Mouse (Mus musculus) c-Kit-positive CD71-positive TER-119-positive erythroid progenitor cells, embryonic 14.5 days (primary cell): Measurements from ENCODE around the gene Tango6.
A peak's percentile ranks its signal among the peaks of the same experiment; 100 is the strongest.
"Not testable (repeated sequence)": the region's sequence is repeated elsewhere in the genome, so short reads cannot be mapped to it uniquely, and the experiment has no call there.

ENCODE experiments used
- DNase-seq: peaks from one replicate; pipeline ENCODE4 v3.0.0-alpha.2; 2013; ENCODE audit warnings: low spot score

Tango6 gene

GRCm38 (mm10) chr8:106880121-106880707, 197.3 kb downstream of the Tango6 start:
- DNase-seq: no peak

DNA sequence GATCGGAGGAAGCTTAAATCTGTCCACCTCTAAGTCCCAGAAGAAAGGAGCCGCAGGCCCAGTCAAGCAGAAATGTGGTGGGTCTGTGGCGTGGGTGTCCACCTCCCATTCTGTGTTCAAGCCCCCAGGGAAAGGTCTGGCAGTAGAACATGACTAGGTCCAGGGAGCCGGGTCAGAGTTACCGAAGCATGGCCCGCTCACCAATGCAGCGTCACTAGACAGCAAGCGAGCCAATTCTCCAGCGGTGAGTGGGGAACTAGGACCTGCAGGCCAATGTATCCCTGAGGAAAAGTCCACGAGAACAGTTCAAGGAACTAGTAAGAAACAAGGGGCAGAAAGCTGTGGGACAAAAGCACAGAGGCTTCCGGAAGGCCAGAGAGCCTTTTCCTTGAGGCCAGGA, 201.2 kb downstream of the Tango6 start:
- DNase-seq: not testable (repeated sequence)

GRCm38 (mm10) chr8:106884826-106885400, 202.0 kb downstream of the Tango6 start:
- DNase-seq: not testable (repeated sequence)

GRCm38 (mm10) chr8:106887336-106888189, 204.7 kb downstream of the Tango6 start:
- peak; percentile 80 for DNase-seq

DNA sequence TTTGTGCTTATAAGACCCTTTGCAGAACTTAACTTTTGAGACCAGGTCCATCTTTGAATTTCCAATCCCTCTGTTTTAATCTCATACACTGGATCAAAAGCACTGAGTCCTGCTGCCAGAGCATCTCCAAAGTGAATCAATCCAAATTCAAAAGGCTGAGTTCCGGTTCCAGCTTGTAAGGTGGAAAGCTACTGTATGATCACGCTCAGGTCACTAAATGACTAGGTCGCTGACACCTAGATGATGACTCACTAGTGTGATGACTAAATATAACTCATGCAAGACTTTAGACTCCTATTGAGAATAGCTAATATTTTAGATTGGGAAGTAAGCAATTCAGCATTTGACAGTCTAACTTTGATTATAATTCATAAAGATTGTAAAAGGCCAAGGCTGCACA, 205.9 kb downstream of the Tango6 start:
- DNase-seq: no peak

- DNase-seq: peak; percentile 44
These were observed 209.4 kb downstream of the Tango6 start for GRCm38 (mm10) chr8:106892210-106892805.

GRCm38 (mm10) chr8:106892806-106893451, 210.1 kb downstream of the Tango6 start:
- DNase-seq: peak; percentile 29

- peak; percentile 74 for DNase-seq
These were observed 210.8 kb downstream of the Tango6 start, which contains the start of gene Utp4 for GRCm38 (mm10) chr8:106893481-106894156. Gene Utp4 (plus strand): TSS chr8:106893636.

DNA sequence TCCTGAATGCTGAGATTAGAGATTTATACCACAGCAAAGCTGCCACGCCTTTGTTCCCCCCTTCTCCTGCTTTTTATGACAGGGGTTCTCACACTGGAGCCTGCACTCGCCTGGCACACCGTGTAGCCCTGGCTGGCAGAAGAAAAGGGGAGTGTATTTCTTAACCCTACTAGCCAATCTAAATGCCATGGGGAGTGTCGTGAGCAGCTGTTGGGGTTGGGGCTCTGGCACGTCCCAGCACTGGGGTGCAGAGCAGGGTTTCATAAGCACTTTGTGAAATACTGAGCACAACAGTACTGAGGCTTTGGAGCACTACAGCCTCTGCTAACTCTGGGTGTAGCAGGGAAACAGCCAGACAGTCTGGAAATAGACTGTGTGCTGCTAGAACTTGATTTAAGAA, 216.6 kb downstream of the Tango6 start:
- no peak for DNase-seq
